8 mouse cellular contexts compared by ENCODE assay signal in genomic region chr17:87570676-87571344, GRCm38 (mm10).
A peak's percentile ranks its signal among the peaks of the same experiment; 100 is the strongest.
DNase-seq lines count a peak whose midpoint lies in the region; ATAC-seq lines count a peak whose summit lies in the region.

No protein-coding gene starts in this region.

- H3K9me3 ChIP-seq in embryonic facial prominence, embryonic 11.5 days (replicated peaks; ENCODE audit: control insufficient read depth, low read length), result no peaks in the 10 kb centered on the region
- no peaks in the 10 kb centered on the region for H3K9me3 ChIP-seq in limb, embryonic 11.5 days (ENCODE audit: control insufficient read depth, low read length)
- H3K9me3 ChIP-seq in neural tube, embryonic 14.5 days (ENCODE audit: control insufficient read depth, low read length), result no peaks in the 10 kb centered on the region

- peak; percentile 39; the same call in 1 of the 2 replicates for ATAC-seq in embryonic facial prominence, embryonic 11.5 days (replicated peaks; ENCODE audit: insufficient number of reproducible peaks, low FRiP score, low TSS enrichment, low read depth)
- ATAC-seq in limb, embryonic 11.5 days (ENCODE audit: insufficient number of reproducible peaks, low FRiP score, low TSS enrichment, low read depth), result peak; percentile 69; the same call in 1 of the 2 replicates
- ATAC-seq in neural tube, embryonic 14.5 days (ENCODE audit: low read depth), result peak; percentile 75
- no peak for ATAC-seq in megakaryocyte progenitor cell, adult 5-6 weeks (replicated peaks; ENCODE audit: poor library complexity)

- peak; percentile 13 to 18 for DNase-seq in left cerebral cortex, postnatal 36 days (ENCODE audit: low spot score in 2 of 2)
- no peak for DNase-seq in left cerebral cortex, postnatal 14 days (ENCODE audit: low spot score in 2 of 2)
- peak; percentile 58 for DNase-seq in embryonic facial prominence, embryonic 11.5 days (ENCODE audit: low spot score)
- peak; percentile 52 for DNase-seq in limb, embryonic 11.5 days (ENCODE audit: low spot score)
- DNase-seq in layer of hippocampus, postnatal 25 days (ENCODE audit: extremely low spot score in 1 of 2, low spot score in 1 of 2), result no peak
- no peak for DNase-seq in layer of hippocampus, postnatal 10 days (ENCODE audit: low spot score in 2 of 2)

- intact Hi-C loops in left cerebral cortex, postnatal 36 days (cut with DNase I), result loop anchor here (2.0 to 10.0 kb wide), 4 partner anchors 39 to 526 kb away; partner anchors contain the start of gene Calm2
- intact Hi-C loops in left cerebral cortex, postnatal 14 days (cut with DNase I), result loop anchor here (1.0 to 10.0 kb wide), 2 partner anchors 256 to 526 kb away; no protein-coding TSS in a partner anchor

- H3K36me3 ChIP-seq in embryonic facial prominence, embryonic 11.5 days (replicated peaks; ENCODE audit: control insufficient read depth, insufficient read depth, low read depth, low read length), result no peaks in the 10 kb centered on the region
- no peaks in the 10 kb centered on the region for H3K36me3 ChIP-seq in limb, embryonic 11.5 days (ENCODE audit: control insufficient read depth, insufficient read depth, low read length)
- H3K36me3 ChIP-seq in neural tube, embryonic 14.5 days (ENCODE audit: control insufficient read depth, insufficient read depth, low read length), result no peaks in the 10 kb centered on the region

- no peaks in the 10 kb centered on the region for H3K27me3 ChIP-seq in embryonic facial prominence, embryonic 11.5 days (ENCODE audit: control insufficient read depth, insufficient read depth, low read length)
- H3K27me3 ChIP-seq in limb, embryonic 11.5 days (ENCODE audit: control insufficient read depth, insufficient read depth, low read length), result no peaks in the 10 kb centered on the region
- H3K27me3 ChIP-seq in neural tube, embryonic 14.5 days (ENCODE audit: control insufficient read depth, insufficient read depth, low read length), result no peaks in the 10 kb centered on the region

- H3K4me2 ChIP-seq in embryonic facial prominence, embryonic 11.5 days (ENCODE audit: low read depth, low read length), result peak overlapping the region; percentile 44
- H3K4me2 ChIP-seq in limb, embryonic 11.5 days (ENCODE audit: low read depth, severe bottlenecking), result peak overlapping the region; percentile 39; the same call in 1 of the 2 replicates
- H3K4me2 ChIP-seq in neural tube, embryonic 14.5 days (ENCODE audit: low read depth, low read length), result peak overlapping the region; percentile 31; the same call in 1 of the 2 replicates

- H3K27ac ChIP-seq in embryonic facial prominence, embryonic 11.5 days (replicated peaks; ENCODE audit: low read depth, low read length), result no peak overlapping the region
- no peak overlapping the region for H3K27ac ChIP-seq in limb, embryonic 11.5 days (replicated peaks; ENCODE audit: low read depth, low read length)
- H3K27ac ChIP-seq in neural tube, embryonic 14.5 days (ENCODE audit: low read depth, low read length), result peak overlapping the region; percentile 36

- no peak overlapping the region for H3K4me3 ChIP-seq in embryonic facial prominence, embryonic 11.5 days (ENCODE audit: low read depth, low read length)
- H3K4me3 ChIP-seq in limb, embryonic 11.5 days (ENCODE audit: low read depth, low read length), result no peak overlapping the region
- H3K4me3 ChIP-seq in neural tube, embryonic 14.5 days (ENCODE audit: low read depth, low read length), result no peak overlapping the region

- 32% methylated on average over 18 of the region's 18 CpGs for WGBS in embryonic facial prominence, embryonic 11.5 days
- WGBS in limb, embryonic 11.5 days, result 35% methylated on average over 18 of the region's 18 CpGs
- WGBS in neural tube, embryonic 14.5 days, result 34% methylated on average over 18 of the region's 18 CpGs

- H3K4me1 ChIP-seq in embryonic facial prominence, embryonic 11.5 days (ENCODE audit: control insufficient read depth, insufficient read depth, low read length), result peaks cover 2% of the 10 kb centered on the region
- 0 out of 2 replicates have a peak, but pooled peaks cover 2% of the 10 kb centered on the region for H3K4me1 ChIP-seq in limb, embryonic 11.5 days (ENCODE audit: control insufficient read depth, insufficient read depth, low read length)
- peaks cover 5% of the 10 kb centered on the region for H3K4me1 ChIP-seq in neural tube, embryonic 14.5 days (ENCODE audit: control insufficient read depth, insufficient read depth, low read length)

- H3K9ac ChIP-seq in embryonic facial prominence, embryonic 11.5 days (replicated peaks; ENCODE audit: low read length), result peak overlapping the region; percentile 7; the same call in 1 of the 2 replicates
- no peak overlapping the region for H3K9ac ChIP-seq in limb, embryonic 11.5 days (ENCODE audit: low read length)
- peak overlapping the region; percentile 17; the same call in 1 of the 2 replicates for H3K9ac ChIP-seq in neural tube, embryonic 14.5 days (replicated peaks; ENCODE audit: low read depth, low read length)

Comparison
In these comparisons a context has a peak if more than half of its experiments do, and no peak if none do; other contexts are left out.
1. DNase-seq: peak in left cerebral cortex, postnatal 36 days (2 of 2), embryonic facial prominence, embryonic 11.5 days (single experiment) and limb, embryonic 11.5 days (single experiment); none in left cerebral cortex, postnatal 14 days (0 of 2), layer of hippocampus, postnatal 25 days (0 of 2) and layer of hippocampus, postnatal 10 days (0 of 2).
2. Peak in every context shown above with its lines, with median percentiles within 50 percentile points of each other: H3K4me2 ChIP-seq.